Mouse (Mus musculus): ENCODE results near the gene Gm17657. TPM values are rescaled to one million over a fixed set of nuclear protein-coding genes. Genes with fewer than 3 reads are reported as not detected.
"Not testable (repeated sequence)": the region's sequence is repeated elsewhere in the genome, so short reads cannot be mapped to it uniquely, and the experiment has no call there.

The Gm17657 gene
- total RNA-seq, 2 experiments from 2014 or later: not detected

DNA sequence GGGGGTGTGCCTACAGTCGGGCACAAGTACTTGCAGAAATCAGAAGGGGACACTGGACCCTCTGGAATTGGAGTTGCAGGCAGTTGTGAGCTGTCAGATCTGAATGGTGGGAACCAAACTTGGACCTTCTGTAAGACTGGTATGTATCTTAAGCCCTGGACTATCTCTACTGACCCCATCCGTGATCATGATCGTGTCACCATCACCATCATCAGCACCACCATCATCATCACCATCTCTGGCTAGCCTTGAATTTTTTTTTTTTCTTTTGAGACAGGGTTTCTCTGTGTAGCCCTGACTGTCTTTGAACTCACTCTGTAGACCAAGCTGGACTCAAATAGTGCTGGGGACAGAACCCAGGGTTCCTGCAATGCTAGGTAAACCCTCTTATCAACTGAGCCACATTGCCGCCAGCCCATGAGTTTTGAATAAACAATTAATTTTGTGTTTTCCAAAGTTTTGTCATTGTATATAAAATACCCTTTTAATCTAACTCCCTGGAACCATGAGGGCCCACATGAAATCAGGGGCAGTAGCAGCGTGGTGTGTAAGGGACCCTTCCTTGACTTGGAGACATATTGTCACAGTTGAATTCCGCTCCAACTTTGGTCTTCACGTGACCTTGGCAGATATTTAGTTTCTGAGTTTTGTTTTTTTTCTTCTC is 47.3 kb downstream of the Gm17657 start:
- DNase-seq (ENCODE audit: low spot score in 2 of 2): no peak

DNA sequence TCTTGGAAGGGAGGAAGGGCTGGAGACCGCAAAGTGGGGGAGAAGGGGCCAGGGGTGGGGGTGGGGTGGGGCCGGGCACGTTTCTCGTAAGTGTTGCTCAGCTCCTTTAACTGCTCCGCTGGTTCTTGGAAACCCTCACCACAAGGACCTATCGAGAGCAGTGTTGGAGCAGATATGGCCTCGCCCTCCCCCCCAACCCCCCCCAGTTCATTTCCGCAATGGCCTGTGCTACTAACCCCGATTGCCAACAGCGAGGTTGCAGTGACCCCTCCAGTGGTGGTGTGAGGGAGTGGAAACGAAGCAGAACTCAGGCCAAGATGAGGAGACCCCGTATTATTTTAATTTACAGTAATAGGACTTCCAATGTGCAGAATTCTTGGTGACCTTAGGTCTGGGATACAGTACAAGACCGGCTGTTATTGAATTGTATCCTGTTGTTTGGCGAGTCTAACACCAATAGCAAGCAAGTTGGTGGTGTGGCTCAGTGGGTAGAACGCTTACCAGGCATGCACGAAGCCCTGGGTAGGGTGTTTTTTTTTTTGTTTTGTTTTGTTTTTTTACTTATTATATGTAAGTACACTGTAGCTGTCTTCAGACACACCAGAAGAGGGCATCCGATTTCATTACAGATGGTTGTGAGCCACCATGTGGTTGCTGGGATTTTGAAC is 48.5 kb downstream of the Gm17657 start:
- DNase-seq (ENCODE audit: low spot score in 2 of 2): no peak

DNA sequence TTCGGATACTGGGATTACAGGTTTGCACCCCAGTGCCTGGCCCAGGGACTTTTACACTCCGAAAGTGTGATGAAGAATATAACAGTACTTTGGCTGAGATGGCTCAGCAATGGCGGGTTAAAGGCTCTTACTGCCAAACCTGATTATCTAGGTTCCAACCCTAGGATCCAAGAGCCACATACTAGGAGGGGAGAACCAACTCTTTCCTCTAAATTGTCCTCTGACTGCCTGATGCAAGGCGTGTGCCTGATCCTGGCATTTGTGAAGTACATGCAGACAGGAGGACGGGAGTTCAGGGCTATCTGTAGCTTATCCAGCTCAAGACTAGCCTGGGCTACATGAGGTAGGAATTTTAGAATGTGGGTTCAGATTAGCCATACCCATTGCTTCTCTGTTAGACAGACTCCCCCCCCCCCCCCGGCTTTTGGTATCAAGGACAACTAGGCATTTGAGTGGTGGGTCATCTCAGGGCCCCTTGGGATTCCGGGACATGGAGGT is 49.1 kb downstream of the Gm17657 start:
- no peak for DNase-seq (ENCODE audit: low spot score in 2 of 2)

DNA sequence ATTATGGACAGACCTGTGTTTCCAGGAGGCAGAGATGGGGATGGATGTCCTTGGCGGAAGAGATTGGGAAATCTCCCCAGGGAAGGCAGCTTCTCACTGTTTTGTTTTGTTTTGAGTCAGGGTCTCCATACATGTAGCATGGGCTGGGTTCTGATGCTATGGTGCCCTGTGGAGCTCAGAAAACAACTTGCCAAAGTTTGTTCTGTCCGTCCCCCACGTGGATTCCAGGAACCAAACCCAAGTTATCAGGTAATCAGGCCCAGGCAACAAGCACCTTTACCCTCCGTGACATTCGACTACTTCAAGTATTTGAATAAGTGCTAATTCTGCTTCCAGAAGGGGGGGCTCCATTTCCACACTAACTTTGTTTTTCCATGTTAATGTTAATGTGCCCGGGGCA is 49.9 kb downstream of the Gm17657 start:
- no peak for DNase-seq (ENCODE audit: low spot score in 2 of 2)

DNA sequence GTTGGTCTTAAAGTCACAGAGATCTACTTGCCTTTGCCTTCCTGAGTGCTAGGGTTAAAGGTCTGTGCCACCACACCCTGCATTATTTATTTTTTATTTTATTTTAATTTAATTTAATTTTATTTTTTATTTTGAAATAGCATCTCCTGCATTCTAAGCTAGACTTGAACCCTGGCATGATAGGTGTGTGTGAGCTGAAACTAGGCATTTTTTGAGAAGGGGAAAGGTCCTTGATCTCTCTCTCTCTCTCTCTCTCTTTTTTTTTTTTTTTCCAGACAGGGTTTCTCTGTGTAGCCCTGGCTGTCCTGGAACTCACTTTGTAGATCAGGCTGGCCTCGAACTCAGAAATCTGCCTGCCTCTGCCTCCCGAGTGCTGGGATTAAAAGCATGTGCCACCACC is 50.5 kb downstream of the Gm17657 start:
- not testable (repeated sequence) for DNase-seq (ENCODE audit: low spot score in 2 of 2)

DNA sequence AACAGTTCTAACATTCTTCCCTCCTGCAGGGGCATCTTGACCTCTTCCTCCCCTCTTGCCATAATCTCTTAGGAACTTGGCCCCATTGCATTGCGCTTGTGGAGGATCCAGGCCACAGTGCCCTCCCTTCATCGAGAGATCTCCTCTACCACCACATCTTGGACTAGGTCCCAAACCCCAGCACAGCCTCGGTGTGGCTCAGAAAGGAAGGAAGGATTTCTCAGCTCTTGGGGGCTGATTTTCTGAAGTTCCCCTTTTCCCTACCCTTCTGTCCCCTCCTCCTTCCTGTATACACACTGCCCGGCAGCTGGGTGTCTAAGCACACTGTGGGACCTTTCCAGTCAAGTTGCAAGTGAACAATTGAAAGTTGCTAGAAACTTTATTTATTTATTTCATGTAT is 51.4 kb downstream of the Gm17657 start:
- no peak for DNase-seq (ENCODE audit: low spot score in 2 of 2)

DNA sequence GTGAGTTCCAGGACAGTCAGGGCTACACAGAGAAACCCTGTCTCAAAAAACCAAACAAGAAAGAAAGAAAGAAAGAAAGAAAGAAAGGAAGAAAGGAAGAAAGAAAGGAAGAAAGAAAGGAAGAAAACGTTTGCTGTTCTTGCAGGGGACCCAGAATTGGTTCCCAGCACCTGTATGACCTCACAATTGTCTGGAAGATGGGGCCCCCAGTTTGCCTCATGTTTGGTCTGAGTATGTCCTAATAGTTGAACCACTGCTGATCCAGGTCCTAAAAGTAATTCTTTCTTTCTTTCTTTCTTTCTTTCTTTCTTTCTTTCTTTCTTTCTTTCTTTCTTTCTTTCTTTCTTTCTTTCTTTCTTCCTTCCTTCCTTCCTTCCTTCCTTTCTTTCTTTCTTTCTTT is 52.0 kb downstream of the Gm17657 start:
- not testable (repeated sequence) for DNase-seq (ENCODE audit: low spot score in 2 of 2)

DNA sequence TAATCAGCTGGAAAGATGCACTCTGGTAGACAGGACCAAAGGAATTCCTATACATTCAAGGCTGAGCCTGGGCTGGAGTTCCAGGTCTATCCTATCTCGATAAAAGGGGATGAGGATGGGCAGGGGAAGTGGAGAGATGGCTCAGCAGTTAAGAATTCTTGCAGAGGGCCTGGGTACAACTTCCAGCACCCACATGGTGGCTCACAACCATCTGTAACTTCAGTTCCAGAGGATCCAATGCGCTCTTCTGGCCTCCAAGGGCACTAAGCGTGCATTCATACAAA is 52.4 kb downstream of the Gm17657 start:
- DNase-seq (ENCODE audit: low spot score in 2 of 2): no peak

DNA sequence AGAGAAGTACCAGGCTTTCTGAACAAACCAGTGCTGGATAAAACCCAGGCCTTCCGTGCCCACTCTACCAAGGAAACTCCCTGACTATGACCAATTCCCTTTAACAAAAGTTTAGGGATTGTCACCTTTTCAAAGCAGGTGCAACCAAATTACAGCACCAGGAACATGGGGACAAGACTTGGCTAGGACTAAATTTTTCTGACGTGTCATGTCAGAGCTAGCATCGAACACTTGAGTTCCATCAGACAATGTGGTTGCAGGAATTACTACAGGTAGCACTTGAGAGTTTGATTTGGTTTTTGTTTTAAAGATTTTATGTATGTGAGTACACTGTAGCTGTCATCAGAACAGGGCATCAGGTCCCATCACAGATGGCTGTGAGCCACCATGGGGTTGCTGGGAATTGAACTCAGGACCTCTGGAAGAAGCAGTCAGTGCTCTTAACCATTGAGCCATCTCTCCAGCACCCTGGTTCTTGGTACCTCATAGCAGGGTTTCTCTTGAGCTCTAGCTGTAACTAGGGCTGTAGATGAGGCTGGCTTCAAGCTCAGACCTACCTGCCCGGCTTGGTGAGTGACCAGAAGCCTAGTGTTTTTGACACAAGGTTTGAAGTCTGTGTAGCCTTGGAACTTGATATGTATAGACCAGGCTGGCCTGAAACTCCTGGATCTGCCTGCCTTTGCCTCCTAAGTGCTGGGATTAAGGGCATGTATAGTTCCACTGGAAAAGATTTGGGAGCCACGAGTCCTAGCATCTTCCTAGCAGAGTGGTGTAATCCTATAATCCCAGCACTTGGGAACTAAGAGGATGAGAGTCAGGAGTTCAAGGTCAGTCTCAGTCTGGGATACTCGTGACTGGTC is 53.0 kb downstream of the Gm17657 start:
- no peak for DNase-seq (ENCODE audit: low spot score in 2 of 2)

DNA sequence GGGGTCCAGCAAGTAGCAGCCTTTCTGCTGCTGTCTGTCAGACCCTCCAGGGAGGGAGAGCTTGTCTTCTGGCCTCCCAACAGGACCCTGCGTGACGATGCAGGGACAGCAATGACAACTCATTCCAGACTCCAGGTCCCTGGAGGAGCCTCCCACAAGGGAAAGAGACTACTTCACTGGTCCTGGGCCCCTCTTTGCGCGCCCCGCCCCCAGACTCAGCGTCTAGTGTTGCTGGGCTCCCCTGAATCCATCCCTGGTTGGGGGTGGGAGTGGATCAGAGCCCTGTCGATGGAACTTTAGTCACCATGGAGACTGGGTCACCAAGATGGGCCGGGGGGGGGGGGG is 54.7 kb downstream of the Gm17657 start:
- no peak for DNase-seq (ENCODE audit: low spot score in 2 of 2)

DNA sequence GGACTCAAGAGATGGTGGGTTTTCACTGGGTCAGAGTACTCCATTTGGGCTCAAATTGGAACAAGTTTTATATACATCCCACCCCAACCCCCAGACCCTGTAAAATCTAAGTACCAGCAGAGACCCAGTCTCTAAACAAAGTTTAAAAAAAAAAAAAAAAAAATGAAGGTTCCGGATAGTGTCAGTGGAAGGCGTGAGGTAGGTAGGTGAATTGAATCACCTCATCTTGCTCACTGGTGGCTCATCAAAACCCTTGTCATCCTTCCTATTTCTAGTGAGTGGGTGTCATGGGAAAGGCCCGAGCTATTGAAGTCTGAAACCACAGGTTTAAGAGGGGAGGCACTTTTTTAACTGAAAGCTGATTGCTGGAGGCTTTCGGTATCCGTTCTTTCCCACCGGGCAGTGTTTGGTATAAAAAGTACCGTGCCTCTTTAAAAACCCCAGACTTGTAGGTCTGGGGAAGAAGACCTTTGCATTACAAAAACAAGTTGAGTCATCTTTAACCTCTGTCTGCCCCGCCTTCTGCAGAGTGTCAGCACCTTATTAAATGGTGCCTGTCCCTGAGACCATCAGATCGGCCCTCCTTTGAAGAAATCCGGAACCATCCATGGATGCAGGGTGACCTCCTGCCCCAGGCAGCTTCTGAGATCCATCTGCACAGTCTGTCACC is 55.2 kb downstream of the Gm17657 start:
- DNase-seq (ENCODE audit: low spot score in 2 of 2): no peak

DNA sequence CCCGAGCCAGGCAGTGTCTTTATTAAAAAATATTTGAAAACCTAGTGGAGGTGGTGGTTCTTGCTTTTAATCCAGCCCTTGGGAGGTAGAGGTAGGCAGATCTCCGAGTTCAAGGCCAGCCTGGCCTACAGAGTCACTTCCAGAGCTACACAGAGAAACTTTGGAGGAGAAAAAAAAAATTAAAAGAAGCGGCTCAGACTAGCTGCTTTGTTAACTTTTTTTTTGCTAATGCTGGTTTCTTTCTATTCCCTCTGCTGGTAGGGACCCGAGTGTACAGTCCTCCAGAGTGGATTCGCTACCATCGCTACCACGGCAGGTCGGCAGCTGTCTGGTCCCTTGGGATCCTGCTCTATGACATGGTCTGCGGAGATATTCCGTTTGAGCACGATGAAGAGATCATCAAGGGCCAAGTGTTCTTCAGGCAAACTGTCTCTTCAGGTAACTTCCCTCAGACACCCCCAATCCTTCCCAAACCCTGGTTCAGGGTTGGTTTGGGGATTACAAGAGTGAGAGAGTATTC is 55.9 kb downstream of the Gm17657 start:
- no peak for DNase-seq (ENCODE audit: low spot score in 2 of 2)

DNA sequence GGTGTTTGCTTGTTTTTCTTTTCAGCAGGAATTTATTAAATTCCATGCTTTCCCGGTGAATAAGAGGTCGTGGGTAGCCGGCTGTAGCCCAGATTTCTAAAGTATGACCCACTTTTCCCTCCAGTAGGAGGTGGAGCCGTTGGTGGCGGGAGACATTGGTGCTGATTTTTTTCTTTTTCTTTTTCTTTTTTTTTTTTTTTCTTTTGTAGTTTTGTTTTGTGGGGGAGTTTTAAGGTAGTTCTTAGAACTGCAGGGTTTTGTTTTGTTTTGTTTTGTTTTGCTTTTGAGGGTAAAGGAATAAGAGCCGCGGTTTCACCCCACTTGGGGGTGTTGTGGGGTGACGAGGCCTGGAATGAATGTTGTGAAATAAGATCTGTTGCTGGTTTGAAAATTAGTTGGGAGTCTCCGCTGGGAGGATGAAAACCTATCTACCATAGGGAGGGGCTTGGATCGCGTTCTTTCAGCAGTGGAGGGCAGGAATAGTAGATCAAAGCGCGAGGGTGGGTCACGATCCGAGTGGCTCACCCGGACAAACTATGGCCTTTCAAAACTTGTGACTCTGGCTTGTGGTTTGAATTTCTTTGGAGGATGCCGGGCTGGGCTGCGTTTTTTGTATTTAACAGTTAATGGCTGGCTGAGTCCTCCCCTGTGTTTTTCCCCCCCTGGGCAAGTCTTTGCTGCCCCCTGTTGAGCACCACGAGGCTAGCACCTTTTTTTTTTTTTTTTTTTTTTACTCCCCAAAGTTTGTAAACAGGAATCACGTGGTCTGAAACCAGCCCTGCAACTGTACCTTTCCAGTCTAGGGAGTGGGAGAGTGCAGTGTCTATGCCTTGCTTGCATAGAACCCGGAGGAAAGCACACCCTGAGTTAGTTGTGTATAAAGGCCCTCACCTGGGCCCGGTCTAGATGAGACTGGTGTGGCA is 56.9 kb downstream of the Gm17657 start:
- DNase-seq (ENCODE audit: low spot score in 2 of 2): peak; percentile 23 to 46

DNA sequence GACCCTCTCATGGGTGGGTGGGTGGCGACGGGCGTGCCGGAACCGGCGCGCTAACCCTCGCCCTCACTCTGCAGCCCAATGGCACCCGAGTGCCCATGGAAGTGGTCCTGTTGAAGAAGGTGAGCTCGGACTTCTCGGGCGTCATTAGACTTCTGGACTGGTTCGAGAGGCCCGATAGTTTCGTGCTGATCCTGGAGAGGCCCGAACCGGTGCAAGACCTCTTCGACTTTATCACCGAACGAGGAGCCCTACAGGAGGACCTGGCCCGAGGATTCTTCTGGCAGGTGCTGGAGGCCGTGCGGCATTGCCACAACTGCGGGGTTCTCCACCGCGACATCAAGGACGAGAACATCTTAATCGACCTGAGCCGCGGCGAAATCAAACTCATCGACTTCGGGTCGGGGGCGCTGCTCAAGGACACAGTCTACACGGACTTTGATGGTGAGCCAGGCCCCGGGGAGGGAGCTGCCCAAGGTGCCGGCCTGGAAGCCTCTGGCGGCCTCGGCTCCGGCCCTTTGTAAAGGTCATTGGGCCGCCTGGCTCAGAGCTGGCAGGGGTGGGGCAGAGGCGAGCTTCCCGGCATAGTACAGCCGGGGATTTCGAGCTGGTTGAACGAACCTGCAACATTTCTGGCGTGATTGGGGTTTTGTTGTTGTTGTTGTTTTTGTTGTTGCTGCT is 57.7 kb downstream of the Gm17657 start:
- DNase-seq (ENCODE audit: low spot score in 2 of 2): peak in 1 of 2 experiments; percentile 17

DNA sequence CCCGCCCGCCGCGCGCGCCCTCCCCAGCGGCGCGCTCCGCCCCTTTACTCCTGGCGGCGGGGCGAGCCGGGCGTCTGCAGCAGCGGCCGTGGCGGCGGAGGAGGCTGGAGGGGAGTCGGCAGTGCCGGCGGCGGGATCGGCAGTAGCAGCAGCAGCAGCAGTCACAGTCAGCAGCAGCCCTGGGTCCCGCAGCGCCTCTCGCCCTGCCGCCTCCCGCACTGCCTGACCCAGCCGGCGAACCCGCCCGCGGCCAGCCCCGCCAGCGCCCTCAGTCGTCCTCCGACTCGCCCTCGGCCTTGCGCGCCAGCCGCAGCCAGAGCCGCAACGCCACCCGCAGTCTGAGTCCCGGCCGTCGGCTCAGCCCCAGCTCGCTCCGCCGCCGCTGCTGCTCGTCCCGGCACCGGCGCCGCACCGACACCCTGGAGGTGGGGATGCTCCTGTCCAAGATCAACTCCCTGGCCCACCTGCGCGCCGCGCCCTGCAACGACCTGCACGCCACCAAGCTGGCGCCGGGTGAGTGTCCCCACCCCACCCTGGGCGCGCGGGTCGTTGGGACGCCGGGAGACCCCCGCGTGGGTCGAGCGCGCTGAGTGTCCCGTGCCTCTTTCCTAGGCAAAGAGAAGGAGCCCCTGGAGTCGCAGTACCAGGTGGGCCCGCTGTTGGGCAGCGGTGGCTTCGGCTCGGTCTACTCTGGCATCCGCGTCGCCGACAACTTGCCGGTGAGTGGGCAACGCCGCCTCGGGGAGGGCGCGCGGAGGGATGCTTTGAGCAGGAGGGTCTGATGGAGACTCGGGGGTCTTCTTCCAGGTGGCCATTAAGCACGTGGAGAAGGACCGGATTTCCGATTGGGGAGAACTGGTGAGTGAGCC is 58.5 kb downstream of the Gm17657 start, which contains the start of gene Pim1:
TSS of gene Pim1 (plus strand) at position 41 of the 869 bp plus-strand sequence.
- DNase-seq (ENCODE audit: low spot score in 2 of 2): no peak

DNA sequence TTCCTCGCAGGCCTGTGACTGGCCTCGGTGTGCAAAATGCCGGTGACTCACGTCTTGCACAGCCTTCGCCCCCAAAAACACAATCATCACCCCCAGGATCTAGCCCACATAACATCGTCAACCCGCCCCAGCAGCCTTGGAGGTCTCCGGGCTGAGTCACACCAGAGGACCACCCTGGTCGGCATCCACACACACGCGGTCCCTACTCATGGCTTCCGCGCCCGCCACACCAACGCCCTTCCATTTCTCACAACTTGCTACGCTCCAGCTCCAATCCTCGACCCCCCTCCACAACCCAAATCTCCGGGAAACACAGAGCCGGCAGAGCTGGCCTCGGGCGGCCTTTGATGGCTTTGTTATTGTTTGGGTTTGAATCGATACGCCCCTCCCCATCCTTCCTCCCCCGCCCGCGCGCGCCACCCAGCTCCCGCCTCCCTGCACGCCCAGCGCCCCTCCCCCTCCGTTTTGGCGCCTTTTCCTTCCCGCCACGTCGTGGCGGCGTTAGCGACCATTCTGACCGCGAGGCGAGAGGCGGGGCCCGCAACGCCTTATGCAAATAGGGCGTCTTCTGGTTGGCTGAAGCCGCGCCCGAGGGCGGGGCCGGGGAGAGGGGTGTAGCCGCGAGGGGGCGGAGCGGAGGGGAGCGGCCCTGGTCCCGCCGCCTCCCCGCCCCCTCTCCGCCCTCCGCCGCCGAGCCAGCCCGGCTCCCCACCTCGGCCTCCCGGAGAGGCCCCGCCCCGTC is 59.3 kb downstream of the Gm17657 start:
- peak; percentile 92 to 96 for DNase-seq (ENCODE audit: low spot score in 2 of 2)

DNA sequence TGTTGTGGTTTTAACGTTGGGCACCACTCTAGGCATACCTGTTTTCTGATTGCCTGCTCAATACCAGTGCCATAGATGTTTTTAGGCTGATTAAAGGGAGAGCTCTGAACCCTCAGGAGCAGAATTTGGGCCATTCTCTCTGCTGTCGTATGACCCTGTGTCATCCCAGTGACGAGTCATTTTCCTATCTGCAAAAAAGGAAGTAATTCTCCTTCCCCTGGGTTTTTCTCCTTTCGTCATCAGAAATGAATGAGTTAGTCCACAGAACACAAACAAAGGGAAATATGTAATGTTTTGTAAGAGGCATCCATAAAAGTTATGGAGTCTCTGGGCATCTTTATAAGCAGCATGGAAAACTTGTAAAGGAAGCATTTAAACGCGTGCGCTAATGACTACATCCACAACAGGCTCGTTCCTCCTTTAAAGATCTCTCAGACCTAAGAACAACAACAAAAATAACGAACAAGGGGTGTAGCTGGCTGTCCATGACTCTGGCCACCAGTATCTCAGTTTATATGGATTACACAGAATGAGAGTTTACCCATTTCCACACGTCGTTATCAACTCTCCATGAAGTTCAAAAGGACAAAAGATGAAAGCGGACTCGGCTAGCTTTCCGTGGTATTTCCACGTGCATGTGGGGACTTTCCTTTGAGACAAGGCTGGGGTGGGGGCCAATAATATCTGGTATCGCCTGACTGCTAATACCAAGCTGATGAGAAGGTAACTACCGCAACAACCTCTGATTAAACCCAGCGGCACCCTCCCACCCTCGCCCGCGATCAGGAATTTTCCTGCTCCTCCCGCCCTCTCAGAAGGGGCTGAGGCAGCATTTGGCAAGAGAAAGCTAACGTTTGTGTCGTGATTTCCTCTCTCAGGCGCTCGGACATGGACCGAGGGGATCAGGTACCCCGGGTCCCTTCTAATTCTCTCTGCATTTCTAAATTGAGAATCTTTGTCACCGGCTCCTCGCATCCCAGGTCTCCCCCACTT is 60.2 kb downstream of the Gm17657 start:
- DNase-seq (ENCODE audit: low spot score in 2 of 2): no peak

Measured in layer of hippocampus, postnatal 14 days (tissue).